Mouse (Mus musculus) neural tube, embryonic 15.5 days (tissue): ENCODE measurements around the gene Gm21988. TPM values are rescaled to one million over a fixed set of nuclear protein-coding genes. Genes with fewer than 3 reads are reported as not detected.

Experiments used
- ATAC-seq: fragments of 200-750 bp; cut with Nextera tagmentation; 2 replicates; pipeline ENCODE4 v1.8.0; 2017; ENCODE audit warnings: mild to moderate bottlenecking, moderate TSS enrichment, moderate library complexity; ENCODE audit not compliant: low FRiP score
- H3K27ac ChIP-seq: fragments of 300-500 bp; sonication (generic); replicated peaks from 2 replicates; pipeline ENCODE4 v1.5.1; 2015; ENCODE audit warnings: mild to moderate bottlenecking, inconsistent platforms
- H3K27me3 ChIP-seq: fragments of 300-500 bp; sonication (generic); replicated peaks from 2 replicates; pipeline ENCODE4 v1.6.1; 2015; ENCODE audit warnings: inconsistent platforms
- H3K36me3 ChIP-seq: fragments of 300-500 bp; sonication (generic); 2 replicates; pipeline ENCODE4 v1.6.1; 2015; ENCODE audit warnings: inconsistent platforms
- H3K4me1 ChIP-seq: fragments of 300-500 bp; sonication (generic); 2 replicates; pipeline ENCODE4 v1.6.1; 2015; ENCODE audit warnings: inconsistent platforms
- H3K4me2 ChIP-seq: fragments of 300-500 bp; sonication (generic); 2 replicates; pipeline ENCODE4 v1.6.1; 2015; ENCODE audit warnings: inconsistent platforms, mild to moderate bottlenecking, moderate library complexity
- H3K4me3 ChIP-seq: fragments of 300-500 bp; sonication (generic); replicated peaks from 2 replicates; pipeline ENCODE4 v1.5.1; 2015; ENCODE audit warnings: mild to moderate bottlenecking, inconsistent platforms
- H3K9ac ChIP-seq: fragments of 300-500 bp; sonication (generic); replicated peaks from 2 replicates; pipeline ENCODE4 v1.6.1; 2015; ENCODE audit warnings: mild to moderate bottlenecking, inconsistent platforms
- H3K9me3 ChIP-seq: fragments of 300-500 bp; sonication (generic); replicated peaks from 2 replicates; pipeline ENCODE4 v1.6.1; 2016; ENCODE audit warnings: inconsistent platforms
- WGBS: fragments of 180-500 bp; shearing (Covaris S2); methylation state at CpG from one replicate; pipeline ENCODE4 v1.1.7; 2015; ENCODE audit warnings: mixed read lengths; 5-methylcytosine and 5-hydroxymethylcytosine counted together
- polyA plus RNA-seq: library from polyadenylated mRNA; unstranded; fragments of >200 nt; fragmentation: Nextera tagmentation; extraction: Ambion mirVana; gene quantifications from 2 replicates; pipeline ENCODE4 v1.2.1, GENCODE M21; 2015

Gm21988 gene
- polyA plus RNA-seq, 1 experiment from 2014 or later, result 16.0 TPM

DNA sequence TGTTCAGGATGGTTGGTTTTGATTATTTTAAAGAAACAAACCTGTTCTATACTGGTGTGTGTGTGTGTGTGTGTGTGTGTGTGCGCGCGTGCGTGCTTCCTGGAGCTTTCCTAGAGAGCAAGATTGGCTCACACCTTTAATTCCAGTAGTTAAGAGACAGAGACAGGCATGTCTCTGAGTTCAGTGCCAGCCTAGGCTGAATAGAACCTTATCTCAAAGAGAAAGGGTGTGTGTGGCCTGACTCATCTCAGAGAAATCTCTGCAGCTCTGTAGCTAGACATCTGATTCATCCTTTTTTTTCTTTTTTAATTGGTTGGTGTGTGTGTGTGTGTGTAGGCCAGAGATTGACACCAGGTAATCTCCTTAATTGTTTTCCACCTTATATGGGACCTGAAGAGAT, 19.4 kb upstream of the Gm21988 start:
- Histone ChIP-seq H3K4me2 (no peak overlapping the region), H3K36me3 (no peaks in the 10 kb centered on the region), H3K4me1 (peaks cover 11% of the 10 kb centered on the region), H3K27ac (no peak overlapping the region), H3K9me3 (no peaks in the 10 kb centered on the region), H3K9ac (no peak overlapping the region), H3K4me3 (no peak overlapping the region), H3K27me3 (peaks cover 20% of the 10 kb centered on the region)
- ATAC-seq, result no peak
- WGBS, result 99% methylated on average over 4 of the region's 4 CpGs

- 1% methylated on average over 25 of the region's 25 CpGs for WGBS
- ATAC-seq, result no peak
- Histone ChIP-seq H3K4me1 (peaks cover 11% of the 10 kb centered on the region), H3K27me3 (peaks cover 55% of the 10 kb centered on the region), H3K4me3 (peak within 1 kb of the TSS; percentile 16), H3K36me3 (no peaks in the 10 kb centered on the region), H3K9me3 (no peaks in the 10 kb centered on the region), H3K4me2 (peak within 1 kb of the TSS; percentile 47), H3K27ac (no peak within 1 kb of the TSS), H3K9ac (0 out of 2 replicates have a peak within 1 kb of the TSS, but pooled peaks have one; percentile 26)
Observed at GRCm38 (mm10) chr11:70254931-70255531, 15.4 kb upstream of the Gm21988 start, which contains the start of gene Alox12. Gene Alox12 (minus strand): TSS chr11:70255353.

GRCm38 (mm10) chr11:70254337-70254736, 14.7 kb upstream of the Gm21988 start:
- 5% methylated on average over 18 of the region's 18 CpGs for WGBS
- H3K27ac ChIP-seq, result no peak overlapping the region
- no peak for ATAC-seq
- H3K4me1 ChIP-seq, result peaks cover 11% of the 10 kb centered on the region
- H3K9me3 ChIP-seq, result no peaks in the 10 kb centered on the region
- H3K4me2 ChIP-seq, result peak overlapping the region; percentile 47
- no peak overlapping the region for H3K9ac ChIP-seq
- peaks cover 55% of the 10 kb centered on the region for H3K27me3 ChIP-seq
- no peaks in the 10 kb centered on the region for H3K36me3 ChIP-seq
- H3K4me3 ChIP-seq, result peak overlapping the region; percentile 16; the same call in 1 of the 2 replicates

DNA sequence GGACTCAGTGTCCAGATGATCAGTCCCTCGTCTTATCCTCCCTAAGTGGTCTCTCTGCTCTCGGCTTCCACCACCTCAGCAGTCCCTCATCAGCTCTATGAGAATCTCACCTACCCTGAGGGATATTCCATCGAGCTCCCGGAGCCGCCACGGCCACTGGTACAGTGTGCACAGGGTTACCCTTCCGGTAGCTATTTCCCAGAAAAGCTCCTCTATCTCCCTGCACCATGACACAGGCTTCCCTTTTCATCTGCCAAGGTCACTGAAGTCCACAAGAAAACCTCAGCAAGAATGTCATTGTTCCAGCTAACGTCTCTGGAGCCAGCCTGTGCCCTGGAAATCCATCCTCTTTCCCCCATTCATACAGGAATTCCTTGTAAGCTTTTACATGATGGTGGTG, 12.2 kb upstream of the Gm21988 start:
- Histone ChIP-seq H3K4me2 (no peak overlapping the region), H3K4me1 (peaks cover 11% of the 10 kb centered on the region), H3K27me3 (peaks cover 59% of the 10 kb centered on the region), H3K36me3 (no peaks in the 10 kb centered on the region), H3K27ac (no peak overlapping the region), H3K4me3 (no peak overlapping the region), H3K9me3 (no peaks in the 10 kb centered on the region), H3K9ac (no peak overlapping the region)
- ATAC-seq, result no peak
- 89% methylated on average over 8 of the region's 8 CpGs for WGBS

GRCm38 (mm10) chr11:70250150-70250549, 10.5 kb upstream of the Gm21988 start:
- WGBS, result 72% methylated on average over 11 of the region's 11 CpGs
- Histone ChIP-seq H3K4me3 (no peak overlapping the region), H3K4me2 (no peak overlapping the region), H3K9me3 (no peaks in the 10 kb centered on the region), H3K4me1 (peaks cover 10% of the 10 kb centered on the region), H3K9ac (no peak overlapping the region), H3K36me3 (no peaks in the 10 kb centered on the region), H3K27me3 (peaks cover 63% of the 10 kb centered on the region), H3K27ac (no peak overlapping the region)
- ATAC-seq, result no peak

DNA sequence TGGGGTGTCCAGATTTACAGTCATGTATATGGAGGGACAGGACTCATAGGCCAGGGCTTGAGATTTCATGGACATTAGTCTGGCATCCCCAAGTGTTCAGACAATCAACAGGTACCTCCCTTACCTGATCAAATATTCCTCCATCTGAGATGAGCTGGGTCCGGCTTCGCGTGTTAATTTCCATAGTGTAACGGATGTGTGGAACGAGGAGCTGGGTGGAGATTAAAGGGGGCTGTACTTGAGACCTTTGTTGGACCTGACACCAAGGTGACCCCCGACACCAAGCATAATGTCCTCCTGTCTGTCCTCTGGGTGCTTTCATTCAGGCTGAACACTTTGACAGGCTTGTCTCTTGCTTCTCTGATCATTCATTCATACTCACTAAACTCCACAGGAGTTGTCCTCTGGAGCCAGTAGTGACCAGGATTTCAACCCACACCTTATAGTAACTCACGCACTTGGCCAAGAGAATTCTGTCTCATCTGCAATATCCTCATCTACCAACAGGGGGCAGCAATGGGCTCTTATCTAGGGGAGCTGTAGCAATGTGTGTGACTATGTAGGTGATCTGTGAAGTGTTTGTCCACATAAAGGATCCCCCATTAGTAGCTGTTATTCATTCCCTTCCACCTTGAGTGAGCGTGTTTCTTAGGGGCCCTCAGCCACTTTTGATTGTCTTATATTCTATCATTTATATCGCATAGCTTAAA, 7.7 kb upstream of the Gm21988 start:
- Histone ChIP-seq H3K9ac (no peak overlapping the region), H3K27me3 (peaks cover 40% of the 10 kb centered on the region), H3K4me2 (no peak overlapping the region), H3K36me3 (no peaks in the 10 kb centered on the region), H3K27ac (no peak overlapping the region), H3K4me3 (no peak overlapping the region), H3K4me1 (no peaks in the 10 kb centered on the region), H3K9me3 (no peaks in the 10 kb centered on the region)
- 57% methylated on average over 9 of the region's 9 CpGs for WGBS
- no peak for ATAC-seq

DNA sequence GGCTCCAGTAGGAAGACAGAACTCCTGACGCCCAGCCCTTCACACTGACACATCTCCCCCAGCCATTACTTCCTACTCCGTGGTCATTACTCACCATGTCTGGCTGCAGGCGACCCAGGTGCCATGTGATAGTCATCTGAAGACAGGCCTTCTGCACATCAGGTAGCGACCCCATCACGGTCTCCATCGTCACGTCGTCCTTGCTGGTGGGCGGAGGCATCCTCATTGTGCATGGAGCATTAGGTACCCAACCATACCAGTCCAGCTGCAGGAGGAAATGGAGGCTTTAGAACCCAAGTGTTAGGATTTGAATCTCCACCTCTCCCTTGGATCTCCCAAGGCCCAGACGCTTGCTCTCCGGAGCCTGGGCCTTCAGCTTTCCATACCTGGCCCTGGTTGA, 3.0 kb upstream of the Gm21988 start:
- Histone ChIP-seq H3K4me1 (peaks cover 18% of the 10 kb centered on the region), H3K9ac (no peak overlapping the region), H3K36me3 (no peaks in the 10 kb centered on the region), H3K9me3 (no peaks in the 10 kb centered on the region), H3K4me2 (no peak overlapping the region), H3K27me3 (peaks cover 15% of the 10 kb centered on the region), H3K27ac (no peak overlapping the region), H3K4me3 (no peak overlapping the region)
- WGBS, result 78% methylated on average over 11 of the region's 11 CpGs
- ATAC-seq, result no peak

- Histone ChIP-seq H3K4me3 (peak overlapping the region; percentile 61), H3K4me1 (peaks cover 38% of the 10 kb centered on the region), H3K9ac (peak overlapping the region; percentile 68), H3K27me3 (no peaks in the 10 kb centered on the region), H3K9me3 (no peaks in the 10 kb centered on the region), H3K36me3 (peaks cover 16% of the 10 kb centered on the region), H3K27ac (peak overlapping the region; percentile 97), H3K4me2 (peak overlapping the region; percentile 93)
- ATAC-seq, result no peak
- 11% methylated on average over 23 of the region's 23 CpGs for WGBS
Observed at GRCm38 (mm10) chr11:70238591-70239440, 814 bp downstream of the Gm21988 start.

GRCm38 (mm10) chr11:70237457-70238167, 2.0 kb downstream of the Gm21988 start, which contains the start of gene 0610010K14Rik:
Gene 0610010K14Rik (minus strand): TSS chr11:70237914.
- Histone ChIP-seq H3K4me1 (peaks cover 41% of the 10 kb centered on the region), H3K36me3 (peaks cover 16% of the 10 kb centered on the region), H3K9me3 (no peaks in the 10 kb centered on the region), H3K4me3 (peak within 1 kb of the TSS; percentile 61), H3K9ac (peak within 1 kb of the TSS; percentile 79), H3K27me3 (no peaks in the 10 kb centered on the region), H3K27ac (peak within 1 kb of the TSS; percentile 97), H3K4me2 (peak within 1 kb of the TSS; percentile 93)
- ATAC-seq, result peak; percentile 95
- under 1% methylated on average over 70 of the region's 70 CpGs for WGBS

DNA sequence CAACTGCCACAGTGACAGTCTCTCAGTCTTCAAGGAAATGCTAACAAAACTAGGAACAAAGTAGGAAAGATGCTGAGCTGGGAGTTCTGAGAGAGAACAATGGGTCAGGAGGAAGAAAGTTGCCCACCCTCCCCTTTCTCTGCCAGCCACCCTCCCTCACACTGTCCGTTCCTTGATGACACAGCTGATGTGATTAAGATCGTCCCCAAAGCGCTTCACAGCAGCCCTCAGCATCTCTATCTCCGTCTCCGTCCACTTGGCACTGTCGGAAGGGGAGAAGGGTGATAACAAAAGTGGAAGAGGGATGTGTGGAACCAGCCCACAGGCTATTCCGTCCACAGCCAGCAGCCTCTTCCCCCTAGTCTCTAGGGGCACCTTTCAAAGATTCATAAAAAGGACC, 2.9 kb downstream of the Gm21988 start:
- peaks cover 41% of the 10 kb centered on the region for H3K4me1 ChIP-seq
- H3K27me3 ChIP-seq, result 0 out of 2 replicates have a peak, but pooled peaks cover 1% of the 10 kb centered on the region
- H3K9ac ChIP-seq, result peak overlapping the region; percentile 79
- H3K4me2 ChIP-seq, result peak overlapping the region; percentile 93
- 31% methylated on average over 7 of the region's 7 CpGs for WGBS
- H3K36me3 ChIP-seq, result peaks cover 16% of the 10 kb centered on the region
- H3K4me3 ChIP-seq, result peak overlapping the region; percentile 61
- H3K27ac ChIP-seq, result peak overlapping the region; percentile 97
- no peaks in the 10 kb centered on the region for H3K9me3 ChIP-seq
- no peak for ATAC-seq

GRCm38 (mm10) chr11:70235254-70235900, 4.3 kb downstream of the Gm21988 start:
- Histone ChIP-seq H3K4me3 (no peak overlapping the region), H3K36me3 (peaks cover 16% of the 10 kb centered on the region), H3K9me3 (no peaks in the 10 kb centered on the region), H3K27ac (no peak overlapping the region), H3K27me3 (peaks cover 14% of the 10 kb centered on the region), H3K9ac (no peak overlapping the region), H3K4me1 (peaks cover 36% of the 10 kb centered on the region), H3K4me2 (no peak overlapping the region)
- 94% methylated on average over 12 of the region's 12 CpGs for WGBS
- no peak for ATAC-seq
